Mouse (Mus musculus) olfactory bulb, adult 2 months (tissue): ENCODE measurements around the gene Thbd.

Experiments used
- CTCF ChIP-seq: fragments of 200-500 bp; IDR thresholded peaks from 2 replicates; pipeline ENCODE4 v1.5.1; 2012; ENCODE audit warnings: low read depth, mild to moderate bottlenecking, low read length, moderate library complexity; ENCODE audit not compliant: insufficient read depth
- POLR2A ChIP-seq: fragments of 200-500 bp; IDR thresholded peaks from 2 replicates; pipeline ENCODE4 v1.6.1; 2012; ENCODE audit warnings: mild to moderate bottlenecking, low read depth, low read length, moderate library complexity; ENCODE audit not compliant: insufficient read depth

DNA sequence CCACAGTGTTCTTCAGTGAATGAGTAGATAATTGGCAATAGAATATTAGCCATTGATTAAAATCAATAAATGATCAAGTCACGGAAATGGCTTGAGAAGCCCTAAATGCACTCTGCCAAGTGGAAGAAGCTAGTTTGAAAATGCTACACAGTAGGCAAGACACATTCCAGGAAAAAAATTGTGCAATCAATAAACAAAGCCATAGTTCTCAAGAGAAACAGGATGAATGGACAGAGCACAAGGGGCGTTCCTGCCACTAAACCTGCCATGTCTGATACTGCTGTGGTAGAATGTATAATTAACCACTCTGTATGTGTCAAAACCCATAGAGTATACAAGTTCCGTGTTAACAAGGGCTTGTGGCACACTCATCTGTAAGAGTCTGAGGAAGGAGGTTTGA, 19.6 kb upstream of the Thbd start:
- TF ChIP-seq CTCF (no peak), POLR2A (no peak)
